Mouse (Mus musculus) gastrocnemius, adult 2 months (tissue): Measurements from ENCODE around the gene Suv39h2. TPM values are rescaled to one million over a fixed set of nuclear protein-coding genes. Genes with fewer than 3 reads are reported as not detected.

Source experiments
- DNase-seq: peaks from one replicate; pipeline ENCODE4 v3.0.0; 2022
- H3K27ac ChIP-seq: fragments of 200-600 bp; 2 replicates; pipeline ENCODE4 v1.8.1; 2022; ENCODE audit warnings: mild to moderate bottlenecking
- H3K4me3 ChIP-seq: fragments of 200-600 bp; 2 replicates; pipeline ENCODE4 v1.8.1; 2022; ENCODE audit warnings: mild to moderate bottlenecking, moderate library complexity
- CTCF ChIP-seq: fragments of 200-600 bp; IDR thresholded peaks from 2 replicates; pipeline ENCODE4 v1.8.1; 2022; ENCODE audit warnings: antibody characterized with exemption, mild to moderate bottlenecking, moderate library complexity
- intact Hi-C: fragments of 180-260 bp; cut with DNase I; formaldehyde crosslinking; loops from one replicate; pipeline ENCODE4 v1.15.1; 2025
- total RNA-seq, 2 experiments: library from RNA; stranded (reverse); gene quantifications; 2 replicates each; pipeline ENCODE4 v1.2.3; 2021

Gene Suv39h2
- total RNA-seq, 2 experiments from 2014 or later, result 0.71 to 1.3 TPM

GRCm38 (mm10) chr2:3456590-3456989 lies 18.2 kb downstream of the Suv39h2 start:
- intact Hi-C loops, result no loop called here
- Histone ChIP-seq H3K27ac (no peak overlapping the region), H3K4me3 (no peak overlapping the region)
- no peak for DNase-seq
- TF ChIP-seq CTCF, result no peak

- TF ChIP-seq CTCF, result no peak
- Histone ChIP-seq H3K4me3 (no peak overlapping the region), H3K27ac (no peak overlapping the region)
- no peak for DNase-seq
- intact Hi-C loops, result no loop called here
Observed at GRCm38 (mm10) chr2:3453096-3453495, 21.7 kb downstream of the Suv39h2 start.

GRCm38 (mm10) chr2:3449431-3449830 lies 25.4 kb downstream of the Suv39h2 start:
- intact Hi-C loops, result no loop called here
- no peak for TF ChIP-seq CTCF

GRCm38 (mm10) chr2:3445984-3446383 lies 28.8 kb downstream of the Suv39h2 start:
- no peak overlapping the region for H3K4me3 ChIP-seq
- no peak for DNase-seq
- intact Hi-C loops, result no loop called here
- no peak overlapping the region for H3K27ac ChIP-seq
- TF ChIP-seq CTCF, result no peak

More at GRCm38 (mm10) chr2:3449431-3449830, 25.4 kb downstream of the Suv39h2 start:
- DNase-seq, result no peak
- no peak overlapping the region for H3K4me3 ChIP-seq
- no peak overlapping the region for H3K27ac ChIP-seq

GRCm38 (mm10) chr2:3444206-3444605 lies 30.6 kb downstream of the Suv39h2 start:
- intact Hi-C loops, result no loop called here
- Histone ChIP-seq H3K4me3 (no peak overlapping the region), H3K27ac (no peak overlapping the region)
- DNase-seq, result no peak
- no peak for TF ChIP-seq CTCF

- DNase-seq, result no peak
- Histone ChIP-seq H3K4me3 (no peak overlapping the region), H3K27ac (no peak overlapping the region)
- TF ChIP-seq CTCF, result no peak
- intact Hi-C loops, result no loop called here
Observed at GRCm38 (mm10) chr2:3437956-3438355, 36.9 kb downstream of the Suv39h2 start.

- no peak for TF ChIP-seq CTCF
- Histone ChIP-seq H3K27ac (no peak overlapping the region), H3K4me3 (no peak overlapping the region)
- intact Hi-C loops, result no loop called here
- DNase-seq, result no peak
Observed at GRCm38 (mm10) chr2:3435369-3436061, 39.3 kb downstream of the Suv39h2 start.

GRCm38 (mm10) chr2:3430956-3431355 lies 43.9 kb downstream of the Suv39h2 start:
- TF ChIP-seq CTCF, result no peak
- H3K27ac ChIP-seq, result no peak overlapping the region
- H3K4me3 ChIP-seq, result no peak overlapping the region
- intact Hi-C loops, result no loop called here
- no peak for DNase-seq

- no peak for TF ChIP-seq CTCF
- intact Hi-C loops, result loop anchor here (5.0 kb wide), 2 partner anchors 53 to 88 kb away; partner anchors contain the start of genes Cdnf, Gm45902, Hspa14 and Suv39h2
- H3K27ac ChIP-seq, result peak overlapping the region; percentile 83
- H3K4me3 ChIP-seq, result peak overlapping the region; percentile 94
- no peak for DNase-seq
Observed at GRCm38 (mm10) chr2:3424579-3424910, 50.3 kb downstream of the Suv39h2 start.

- TF ChIP-seq CTCF, result no peak
- intact Hi-C loops, result loop anchor here (5.0 kb wide), 2 partner anchors 53 to 88 kb away; partner anchors contain the start of genes Cdnf, Gm45902, Hspa14 and Suv39h2
- peak; percentile 92 for DNase-seq
- peak within 1 kb of the TSS; percentile 83 for H3K27ac ChIP-seq
- H3K4me3 ChIP-seq, result peak within 1 kb of the TSS; percentile 94
Observed at GRCm38 (mm10) chr2:3423841-3424578, 50.8 kb downstream of the Suv39h2 start, which contains the start of gene Dclre1c. TSS of gene Dclre1c (plus strand) at chr2:3424131.

- intact Hi-C loops, result loop anchor here (5.0 kb wide), 2 partner anchors 55 to 90 kb away; partner anchors contain the start of genes Cdnf, Gm45902, Hspa14 and Suv39h2
- Histone ChIP-seq H3K27ac (peak within 1 kb of the TSS; percentile 46), H3K4me3 (peak within 1 kb of the TSS; percentile 94)
- TF ChIP-seq CTCF, result no peak
- DNase-seq, result no peak
Observed at GRCm38 (mm10) chr2:3422548-3422947, 52.3 kb downstream of the Suv39h2 start, which contains the start of gene Meig1. TSS of gene Meig1 (minus strand) at chr2:3422648.

GRCm38 (mm10) chr2:3420157-3420556 lies 54.7 kb downstream of the Suv39h2 start:
- no peak overlapping the region for H3K4me3 ChIP-seq
- no peak overlapping the region for H3K27ac ChIP-seq
- no peak for DNase-seq
- intact Hi-C loops, result loop anchor here (5.0 kb wide), 2 partner anchors 57 to 92 kb away; partner anchors contain the start of genes Cdnf, Gm45902, Hspa14 and Suv39h2
- no peak for TF ChIP-seq CTCF

GRCm38 (mm10) chr2:3418883-3419431 lies 55.9 kb downstream of the Suv39h2 start:
- no peak for TF ChIP-seq CTCF
- Histone ChIP-seq H3K4me3 (peak overlapping the region; percentile 72), H3K27ac (peak overlapping the region; percentile 74)
- intact Hi-C loops, result loop anchor here (2.0 to 5.0 kb wide), 3 partner anchors 86 to 302 kb away; partner anchors contain the start of gene Rpp38
- peak; percentile 97 for DNase-seq
